Mouse (Mus musculus) MEL (cell line): ENCODE data around the gene Galnt6.

ENCODE experiments used
- CHD1 ChIP-seq: IDR thresholded peaks from 2 replicates; pipeline ENCODE4 v1.6.1; 2012; ENCODE audit warnings: low read depth, mild to moderate bottlenecking, inconsistent platforms, low read length, improper control_type of control experiment
- CTCF ChIP-seq, 3 experiments: IDR thresholded peaks in 2 of 3; conservative IDR thresholded peaks in 1 of 3; 2 replicates each; pipeline ENCODE4 v1.5.1; 2011 to 2012; ENCODE audit warnings: low read length in 3 of 3, low read depth in 2 of 3, mild to moderate bottlenecking in 2 of 3, improper control_type of control experiment in 1 of 3, inconsistent platforms in 1 of 3, mixed read lengths in 1 of 3, moderate library complexity in 1 of 3; ENCODE audit not compliant: control insufficient read depth in 1 of 3, insufficient read depth in 1 of 3, poor library complexity in 1 of 3, severe bottlenecking in 1 of 3
- GABPA ChIP-seq: IDR thresholded peaks from 2 replicates; pipeline ENCODE4 v1.6.1; 2012; ENCODE audit warnings: low read depth, mild to moderate bottlenecking, inconsistent platforms, low read length, improper control_type of control experiment, moderate library complexity
- HCFC1 ChIP-seq: IDR thresholded peaks from 2 replicates; pipeline ENCODE4 v1.6.1; 2012; ENCODE audit warnings: low read depth, mild to moderate bottlenecking, inconsistent platforms, low read length, improper control_type of control experiment, moderate library complexity
- MAX ChIP-seq: IDR thresholded peaks from 2 replicates; pipeline ENCODE4 v1.6.1; 2011; ENCODE audit warnings: low read length, improper control_type of control experiment
- MXI1 ChIP-seq: IDR thresholded peaks from 2 replicates; pipeline ENCODE4 v1.6.1; 2011; ENCODE audit warnings: mild to moderate bottlenecking, low read depth, low read length, improper control_type of control experiment
- MYB ChIP-seq: IDR thresholded peaks from 2 replicates; pipeline ENCODE4 v1.6.1; 2011; ENCODE audit warnings: mild to moderate bottlenecking, low read depth, low read length, improper control_type of control experiment
- NELFE ChIP-seq: IDR thresholded peaks from 2 replicates; pipeline ENCODE4 v1.6.1; 2011; ENCODE audit warnings: low read depth, low read length, improper control_type of control experiment
- POLR2A ChIP-seq, 2 experiments: IDR thresholded peaks; 2 replicates each; pipeline ENCODE4 v1.6.1; 2011 to 2012; ENCODE audit warnings: low read length in 2 of 2, mild to moderate bottlenecking in 2 of 2, control low read depth in 1 of 2, improper control_type of control experiment in 1 of 2, low read depth in 1 of 2, moderate library complexity in 1 of 2; ENCODE audit not compliant: control insufficient read depth in 1 of 2, insufficient read depth in 1 of 2, poor library complexity in 1 of 2
- SMC3 ChIP-seq: IDR thresholded peaks from 2 replicates; pipeline ENCODE4 v1.6.1; 2011; ENCODE audit warnings: low read depth, low read length, improper control_type of control experiment
- USF2 ChIP-seq, 2 experiments: IDR thresholded peaks; 2 replicates each; pipeline ENCODE4 v1.6.1; 2011 to 2012; ENCODE audit warnings: improper control_type of control experiment in 2 of 2, low read length in 2 of 2, borderline replicate concordance in 1 of 2, inconsistent platforms in 1 of 2, low read depth in 1 of 2, mild to moderate bottlenecking in 1 of 2; ENCODE audit not compliant: insufficient read depth in 1 of 2

DNA sequence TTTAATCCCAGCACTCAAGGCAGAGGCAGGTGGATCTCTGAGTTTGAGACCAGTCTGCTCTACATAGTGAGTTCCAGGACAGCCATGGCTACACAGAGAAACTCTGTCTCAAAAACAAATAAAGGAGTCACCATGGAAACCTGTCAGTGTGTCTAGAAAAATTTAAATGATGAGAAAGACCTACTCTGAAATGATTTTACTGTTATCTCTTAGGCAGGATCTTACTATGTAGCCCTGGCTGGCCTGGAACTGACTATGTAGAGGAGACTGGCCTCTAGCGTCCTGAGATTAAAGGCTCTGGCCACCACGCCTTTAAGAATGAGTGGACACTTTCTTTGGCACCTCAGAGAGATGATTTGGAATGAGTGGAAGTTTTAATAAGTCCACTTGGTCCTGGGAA lies 23.3 kb upstream of the Galnt6 start:
- TF ChIP-seq CTCF (IDR thresholded peaks at IDR 0.05 in 2 of 3, conservative IDR thresholded peaks at IDR 0.05 in 1 of 3; ENCODE audit: control insufficient read depth in 1 of 3, insufficient read depth in 1 of 3, low read depth in 2 of 3, low read length in 3 of 3, poor library complexity in 1 of 3, severe bottlenecking in 1 of 3) = no peak; a peak in 1 of 6 replicates
- TF ChIP-seq POLR2A (IDR thresholded peaks at IDR 0.05; ENCODE audit: control insufficient read depth in 1 of 2, insufficient read depth in 1 of 2, low read depth in 1 of 2, low read length in 2 of 2, poor library complexity in 1 of 2) = no peak
- TF ChIP-seq SMC3 = no peak
- no peak for TF ChIP-seq HCFC1
- TF ChIP-seq USF2 (IDR thresholded peaks at IDR 0.05; ENCODE audit: borderline replicate concordance in 1 of 2, insufficient read depth in 1 of 2, low read depth in 1 of 2, low read length in 2 of 2) = no peak
- TF ChIP-seq MAX = no peak
- no peak for TF ChIP-seq GABPA
- no peak for TF ChIP-seq MXI1
- TF ChIP-seq CHD1 = no peak
- no peak for TF ChIP-seq MYB
- TF ChIP-seq NELFE = no peak
